Mouse (Mus musculus) CH12.LX (cell line): ENCODE data around the gene Cyp17a1. TPM values are rescaled to one million over a fixed set of nuclear protein-coding genes. Genes with fewer than 3 reads are reported as not detected.

Experiments used
- DNase-seq: peaks from one replicate; pipeline ENCODE4 v3.0.0-alpha.2; 2013; ENCODE audit errors: extremely low read depth
- H3K27ac ChIP-seq: 2 replicates; pipeline ENCODE4 v1.5.1; 2012; ENCODE audit warnings: low read depth, mild to moderate bottlenecking, control low read depth, moderate library complexity; ENCODE audit not compliant: insufficient read depth
- H3K27me3 ChIP-seq: replicated peaks from 2 replicates; pipeline ENCODE3; 2012; ENCODE audit warnings: inconsistent platforms
- H3K36me3 ChIP-seq, 2 experiments: replicated peaks in 1 of 2; 2 replicates each; pipeline versions ENCODE3 to v1.6.1; 2012; ENCODE audit warnings: inconsistent platforms in 1 of 2, low read length in 1 of 2, mild to moderate bottlenecking in 1 of 2, mixed read lengths in 1 of 2, moderate library complexity in 1 of 2; ENCODE audit not compliant: control insufficient read depth in 1 of 2, insufficient read depth in 1 of 2
- H3K4me1 ChIP-seq, 2 experiments: 2 replicates each; pipeline ENCODE4 v1.6.1; 2012; ENCODE audit warnings: inconsistent platforms in 1 of 2, moderate library complexity in 1 of 2; ENCODE audit not compliant: insufficient read depth in 2 of 2, control insufficient read depth in 1 of 2
- H3K4me2 ChIP-seq: 2 replicates; pipeline ENCODE4 v1.6.1; 2012; ENCODE audit warnings: low read depth, mild to moderate bottlenecking, control low read depth; ENCODE audit not compliant: poor library complexity, insufficient read depth, severe bottlenecking
- H3K4me3 ChIP-seq, 3 experiments: fragments of 150-350 bp in 1 of 3; sonication (generic) in 1 of 3; replicated peaks in 1 of 3; 2 replicates each; pipeline versions ENCODE3 to v1.5.1; 2011 to 2012; ENCODE audit warnings: low read depth in 2 of 3, low read length in 2 of 3, mild to moderate bottlenecking in 2 of 3, moderate library complexity in 2 of 3, control low read depth in 1 of 3, improper control_type of control experiment in 1 of 3, inconsistent platforms in 1 of 3, mixed read lengths in 1 of 3; ENCODE audit not compliant: poor library complexity in 1 of 3
- H3K79me2 ChIP-seq: replicated peaks from 2 replicates; pipeline ENCODE4 v1.6.1; 2012; ENCODE audit warnings: mild to moderate bottlenecking, moderate library complexity; ENCODE audit not compliant: control insufficient read depth, poor library complexity, insufficient read depth, severe bottlenecking; ENCODE audit errors: extremely low read depth
- H3K9ac ChIP-seq: 2 replicates; pipeline ENCODE4 v1.6.1; 2012; ENCODE audit warnings: low read depth, mild to moderate bottlenecking, control low read depth, moderate library complexity; ENCODE audit not compliant: insufficient read depth
- H3K9me3 ChIP-seq: replicated peaks from 2 replicates; pipeline ENCODE3; 2012; ENCODE audit warnings: low read length, inconsistent platforms, mixed read lengths
- BHLHE40 ChIP-seq: IDR thresholded peaks from 2 replicates; pipeline ENCODE4 v1.6.1; 2011; ENCODE audit warnings: mild to moderate bottlenecking, low read depth, low read length, improper control_type of control experiment
- CHD1 ChIP-seq: IDR thresholded peaks from 2 replicates; pipeline ENCODE4 v1.6.1; 2012; ENCODE audit warnings: low read depth, low read length, improper control_type of control experiment, inconsistent platforms
- CHD2 ChIP-seq: IDR thresholded peaks from 2 replicates; pipeline ENCODE4 v1.6.1; 2011; ENCODE audit warnings: low read length, improper control_type of control experiment
- ELF1 ChIP-seq: IDR thresholded peaks from 2 replicates; pipeline ENCODE4 v1.6.1; 2014; ENCODE audit warnings: low read depth, mild to moderate bottlenecking, inconsistent platforms, low read length, improper control_type of control experiment
- ETS1 ChIP-seq: conservative IDR thresholded peaks from 2 replicates; pipeline ENCODE4 v1.6.1; 2012; ENCODE audit warnings: low read depth, mild to moderate bottlenecking, inconsistent platforms, low read length, improper control_type of control experiment, moderate library complexity
- HCFC1 ChIP-seq: IDR thresholded peaks from 2 replicates; pipeline ENCODE4 v1.6.1; 2012; ENCODE audit warnings: low read depth, mild to moderate bottlenecking, inconsistent platforms, low read length, improper control_type of control experiment
- MAFK ChIP-seq: IDR thresholded peaks from 2 replicates; pipeline ENCODE4 v1.6.1; 2011; ENCODE audit warnings: low read length, improper control_type of control experiment; ENCODE audit not compliant: insufficient replicate concordance
- MAX ChIP-seq: IDR thresholded peaks from 2 replicates; pipeline ENCODE4 v1.6.1; 2011; ENCODE audit warnings: low read length, improper control_type of control experiment
- MAZ ChIP-seq: IDR thresholded peaks from 2 replicates; pipeline ENCODE4 v1.6.1; 2012; ENCODE audit warnings: low read depth, mild to moderate bottlenecking, inconsistent platforms, low read length, improper control_type of control experiment, moderate library complexity
- MEF2A ChIP-seq: IDR thresholded peaks from 2 replicates; pipeline ENCODE4 v1.6.1; 2014; ENCODE audit warnings: low read depth, mild to moderate bottlenecking, inconsistent platforms, low read length, improper control_type of control experiment, borderline replicate concordance
- MYC ChIP-seq: IDR thresholded peaks from 2 replicates; pipeline ENCODE4 v1.6.1; 2011; ENCODE audit warnings: low read depth, mild to moderate bottlenecking, improper control_type of control experiment, low read length
- NELFE ChIP-seq: IDR thresholded peaks from 2 replicates; pipeline ENCODE4 v1.6.1; 2011; ENCODE audit warnings: low read depth, low read length, improper control_type of control experiment
- NRF1 ChIP-seq: IDR thresholded peaks from 2 replicates; pipeline ENCODE4 v1.6.1; 2014; ENCODE audit warnings: low read depth, mild to moderate bottlenecking, inconsistent platforms, low read length, improper control_type of control experiment, moderate library complexity
- PAX5 ChIP-seq: IDR thresholded peaks from 2 replicates; pipeline ENCODE4 v1.6.1; 2012; ENCODE audit warnings: low read length, inconsistent platforms, mixed read lengths
- POLR2A ChIP-seq: IDR thresholded peaks from 2 replicates; pipeline ENCODE4 v1.6.1; 2011; ENCODE audit warnings: low read depth, mild to moderate bottlenecking, improper control_type of control experiment, low read length
- POLR2AphosphoS2 ChIP-seq: IDR thresholded peaks from 2 replicates; pipeline ENCODE4 v1.6.1; 2011; ENCODE audit warnings: low read depth, low read length, improper control_type of control experiment
- RAD21 ChIP-seq: IDR thresholded peaks from 2 replicates; pipeline ENCODE4 v1.6.1; 2011; ENCODE audit warnings: low read depth, mild to moderate bottlenecking, low read length, improper control_type of control experiment, moderate library complexity
- RCOR1 ChIP-seq: conservative IDR thresholded peaks from 2 replicates; pipeline ENCODE4 v1.6.1; 2012; ENCODE audit warnings: low read depth, mild to moderate bottlenecking, inconsistent platforms, low read length, improper control_type of control experiment
- SIN3A ChIP-seq: IDR thresholded peaks from 2 replicates; pipeline ENCODE4 v1.6.1; 2012; ENCODE audit warnings: low read length, improper control_type of control experiment, inconsistent platforms
- SMC3 ChIP-seq: IDR thresholded peaks from 2 replicates; pipeline ENCODE4 v1.6.1; 2011; ENCODE audit warnings: low read depth, low read length, improper control_type of control experiment
- TCF12 ChIP-seq: IDR thresholded peaks from 2 replicates; pipeline ENCODE4 v1.6.1; 2014; ENCODE audit warnings: low read depth, mild to moderate bottlenecking, inconsistent platforms, low read length, improper control_type of control experiment
- UBTF ChIP-seq: IDR thresholded peaks from 2 replicates; pipeline ENCODE4 v1.6.1; 2012; ENCODE audit warnings: low read depth, mild to moderate bottlenecking, inconsistent platforms, low read length, improper control_type of control experiment, moderate library complexity
- USF1 ChIP-seq: IDR thresholded peaks from 2 replicates; pipeline ENCODE4 v1.6.1; 2014; ENCODE audit warnings: low read depth, mild to moderate bottlenecking, inconsistent platforms, low read length, improper control_type of control experiment
- USF2 ChIP-seq: conservative IDR thresholded peaks from 2 replicates; pipeline ENCODE4 v1.6.1; 2011; ENCODE audit warnings: low read depth, low read length, improper control_type of control experiment
- ZC3H11A ChIP-seq: IDR thresholded peaks from 2 replicates; pipeline ENCODE4 v1.6.1; 2012; ENCODE audit warnings: low read depth, mild to moderate bottlenecking, inconsistent platforms, low read length, improper control_type of control experiment
- ZMIZ1 ChIP-seq: IDR thresholded peaks from 2 replicates; pipeline ENCODE4 v1.6.1; 2012; ENCODE audit warnings: low read depth, mild to moderate bottlenecking, inconsistent platforms, low read length, improper control_type of control experiment
- dilution Hi-C: fragments of 300-500 bp; cut with MboI; formaldehyde crosslinking; loops from 2 replicates; pipeline ENCODE4 v1.14.3; 2020; ENCODE audit warnings: low sequenced_read_pairs; ENCODE audit not compliant: extremely low pct_unique_long_range_greater_than_20kb, extremely low pct_ligation_motif_present
- in situ Hi-C: fragments of 300-500 bp; cut with MboI; formaldehyde crosslinking; loops from 3 replicates; pipeline ENCODE4 v1.14.3; 2019; ENCODE audit warnings: low sequenced_read_pairs, low pct_ligation_motif_present, low pct_unique_long_range_greater_than_20kb, mixed read lengths
- polyA plus RNA-seq: library from polyadenylated mRNA; unstranded; fragments of >175 nt; gene quantifications from 2 replicates; pipeline ENCODE4 v1.2.1, GENCODE M21; 2012; ENCODE audit warnings: low read depth; ENCODE audit not compliant: insufficient read length
- total RNA-seq, 2 experiments: library from RNA; depleted of rRNA; stranded (reverse); fragments of 300-350 nt in 1 of 2; fragments of >200 nt in 1 of 2; gene quantifications; 2 replicates each; pipeline ENCODE4 v1.2.3; 2012 to 2014

Cyp17a1 gene
- total and polyA plus RNA-seq, 3 experiments: not detected

- dilution Hi-C loops: no loop called here
- TF ChIP-seq RCOR1 (no peak), CHD1 (no peak), RAD21 (no peak), HCFC1 (no peak), PAX5 (no peak), MEF2A (no peak), MAFK (no peak), BHLHE40 (no peak), MAZ (no peak), POLR2AphosphoS2 (no peak), ELF1 (no peak), TCF12 (no peak), ZC3H11A (no peak), MAX (no peak)
- TF ChIP-seq, all 38 proteins: peak for 0
- in situ Hi-C loops: no loop called here
Measured at GRCm38 (mm10) chr19:46621236-46622183, 51.5 kb downstream of the Cyp17a1 start.

DNA sequence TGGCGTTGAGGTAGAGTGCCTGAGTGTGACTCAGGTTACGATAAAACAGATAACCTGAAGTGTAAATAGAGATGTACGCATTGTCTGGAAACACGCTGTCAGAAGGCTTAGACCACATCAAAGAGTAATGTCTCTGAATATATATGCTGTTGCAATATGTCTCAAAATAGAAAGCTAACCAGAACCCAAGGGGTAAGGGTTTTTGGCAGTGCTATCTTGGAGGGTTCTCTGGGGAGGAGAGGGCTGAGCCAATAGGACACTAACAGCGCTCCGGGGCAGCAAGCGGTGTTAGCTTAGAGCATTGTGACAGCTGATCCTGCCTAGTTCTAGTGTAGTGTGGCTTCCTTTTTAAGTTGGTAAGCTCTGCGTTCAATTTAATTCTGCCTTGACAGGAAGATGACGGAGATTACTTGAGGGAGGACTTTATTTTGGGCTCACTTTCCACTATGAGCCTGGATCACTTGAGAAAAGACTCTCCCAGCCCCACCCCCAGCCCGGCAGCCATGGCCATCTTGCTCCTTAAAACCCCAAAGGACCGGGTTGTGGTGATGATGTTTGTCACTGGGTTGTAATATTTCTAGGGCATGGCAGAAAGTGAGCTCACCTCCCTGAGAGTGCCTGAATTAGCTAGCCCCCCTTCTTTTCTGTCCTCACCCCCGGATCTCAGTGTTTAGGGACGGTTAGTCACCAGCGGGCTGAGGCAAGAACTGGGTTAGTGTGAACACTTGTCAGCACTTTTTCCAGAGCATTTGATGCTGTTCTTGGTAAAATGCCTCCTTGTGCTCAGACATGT is 52.8 kb downstream of the Cyp17a1 start:
- Histone ChIP-seq H3K79me2 (no peaks in the 10 kb centered on the region; the same call in 1 of the 2 replicates), H3K4me1 (peaks cover 0 to 9% of the 10 kb centered on the region in 2 experiments; a peak in 1 of 4 replicates), H3K4me2 (no peak overlapping the region), H3K4me3 (no peak overlapping the region), H3K36me3 (peaks cover 9 to 90% of the 10 kb centered on the region in 2 experiments), H3K9ac (no peak overlapping the region), H3K27ac (no peak overlapping the region), H3K27me3 (no peaks in the 10 kb centered on the region), H3K9me3 (no peaks in the 10 kb centered on the region)
- dilution Hi-C loops: no loop called here
- DNase-seq: no peak
- in situ Hi-C loops: no loop called here
- TF ChIP-seq MAX: no peak
- no peak for TF ChIP-seq CHD2
- no peak for TF ChIP-seq RAD21
- no peak for TF ChIP-seq ELF1
- no peak for TF ChIP-seq UBTF
- TF ChIP-seq USF1: no peak
- no peak for TF ChIP-seq MAFK
- TF ChIP-seq POLR2AphosphoS2: no peak
- TF ChIP-seq NRF1: no peak
- TF ChIP-seq NELFE: no peak
- no peak for TF ChIP-seq PAX5
- no peak for TF ChIP-seq POLR2A
- TF ChIP-seq USF2: no peak
- TF ChIP-seq MYC: no peak
- no peak for TF ChIP-seq HCFC1
- no peak for TF ChIP-seq MEF2A
- no peak for TF ChIP-seq SMC3
- TF ChIP-seq SIN3A: no peak
- TF ChIP-seq ETS1: no peak
- TF ChIP-seq ZMIZ1: no peak

More at GRCm38 (mm10) chr19:46621236-46622183, 51.5 kb downstream of the Cyp17a1 start:
- no peak overlapping the region for H3K27ac ChIP-seq
- H3K9ac ChIP-seq: no peak overlapping the region
- H3K4me2 ChIP-seq: no peak overlapping the region
- H3K4me1 ChIP-seq: peaks cover 0 to 9% of the 10 kb centered on the region in 2 experiments; a peak in 1 of 4 replicates
- H3K9me3 ChIP-seq: no peaks in the 10 kb centered on the region
- H3K79me2 ChIP-seq: no peaks in the 10 kb centered on the region; the same call in 1 of the 2 replicates
- no peaks in the 10 kb centered on the region for H3K27me3 ChIP-seq
- peaks cover 10 to 88% of the 10 kb centered on the region in 2 experiments for H3K36me3 ChIP-seq
- H3K4me3 ChIP-seq: no peak overlapping the region
- no peak for DNase-seq
